Mouse (Mus musculus) cerebellum, adult 2 months (tissue): ENCODE measurements around the gene Cnr2.

Experiments used
- CTCF ChIP-seq: fragments of 200-500 bp; IDR thresholded peaks from 2 replicates; pipeline ENCODE4 v1.5.1; 2011; ENCODE audit warnings: low read depth, mild to moderate bottlenecking, control low read depth, low read length, moderate library complexity, borderline replicate concordance; ENCODE audit not compliant: insufficient read depth
- POLR2A ChIP-seq: fragments of 200-500 bp; IDR thresholded peaks from 2 replicates; pipeline ENCODE4 v1.6.1; 2011; ENCODE audit warnings: low read length, control low read depth, borderline replicate concordance; ENCODE audit not compliant: insufficient read depth

GRCm38 (mm10) chr4:135938858-135939257, 43.7 kb downstream of the Cnr2 start:
- TF ChIP-seq POLR2A (no peak), CTCF (no peak)
